Mouse (Mus musculus): Measurements from ENCODE around the gene Gm2030.
"Not testable (repeated sequence)": the region's sequence is repeated elsewhere in the genome, so short reads cannot be mapped to it uniquely, and the experiment has no call there.

Gm2030 gene

DNA sequence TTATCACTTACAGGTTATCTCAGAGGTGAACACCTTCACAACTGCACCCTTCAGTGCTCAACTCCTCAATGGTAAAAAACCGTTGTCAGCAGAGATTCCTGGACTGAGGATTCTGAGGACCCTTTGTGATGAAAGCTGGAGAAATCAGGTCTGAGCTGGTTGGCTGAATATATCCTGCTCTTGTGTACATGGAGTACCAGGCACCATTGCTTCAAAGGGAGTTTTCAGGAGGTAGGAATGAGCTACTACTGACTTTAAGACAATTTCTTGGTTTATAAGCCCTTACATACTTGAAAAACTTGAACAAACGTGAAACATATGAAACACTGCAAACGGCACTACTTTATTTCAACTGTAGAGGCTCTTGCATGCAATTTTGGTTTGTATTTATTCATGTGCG lies at the start of gene Gm2030:
Gene Gm2030, minus strand, starts transcription at position 101 of the 400 bp plus-strand sequence.
- DNase-seq (ENCODE audit: low spot score in 2 of 2): not testable (repeated sequence)
